Mouse (Mus musculus) olfactory bulb, adult 2 months (tissue): Measurements from ENCODE around the gene Ppm1h.

Experiments used
- CTCF ChIP-seq: fragments of 200-500 bp; IDR thresholded peaks from 2 replicates; pipeline ENCODE4 v1.5.1; 2012; ENCODE audit warnings: low read depth, mild to moderate bottlenecking, low read length, moderate library complexity; ENCODE audit not compliant: insufficient read depth
- POLR2A ChIP-seq: fragments of 200-500 bp; IDR thresholded peaks from 2 replicates; pipeline ENCODE4 v1.6.1; 2012; ENCODE audit warnings: mild to moderate bottlenecking, low read depth, low read length, moderate library complexity; ENCODE audit not compliant: insufficient read depth

GRCm38 (mm10) chr10:122680387-122681084 is 2.0 kb downstream of the Ppm1h start:
- TF ChIP-seq CTCF (no peak), POLR2A (no peak)
